Mouse (Mus musculus) stomach, postnatal 0 days (tissue): ENCODE data around the gene Inf2.

ENCODE experiments used
- CTCF ChIP-seq: IDR thresholded peaks from 2 replicates; pipeline ENCODE4 v1.5.1; 2016; ENCODE audit warnings: antibody characterized with exemption, low read depth, mild to moderate bottlenecking, moderate library complexity
- EP300 ChIP-seq: optimal IDR thresholded peaks from 2 replicates; pipeline ENCODE3; 2016; ENCODE audit warnings: antibody characterized with exemption

DNA sequence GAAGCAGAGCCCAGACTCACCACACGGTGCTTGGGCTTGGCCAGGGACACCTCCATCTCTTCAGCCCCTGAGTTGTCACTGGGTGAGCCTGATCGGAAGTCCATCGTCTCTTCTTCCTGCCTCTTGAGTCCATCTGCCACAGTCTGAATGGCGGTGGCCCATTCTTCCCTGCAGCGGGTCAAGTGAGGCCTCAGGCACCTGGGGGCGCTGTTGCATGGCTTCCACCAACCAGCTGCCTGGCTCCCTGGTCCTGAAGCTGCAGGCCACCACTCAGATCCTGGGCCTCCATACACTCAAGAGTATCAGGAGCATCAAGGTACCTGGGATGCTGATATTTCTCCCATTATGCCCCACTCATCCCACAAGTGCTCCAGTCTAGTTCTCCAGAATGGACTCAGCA lies 70.5 kb downstream of the Inf2 start:
- peak; percentile 72 for TF ChIP-seq CTCF
- TF ChIP-seq EP300, result no peak
